Mouse (Mus musculus): Measurements from ENCODE around the gene Zfp523.

Gene Zfp523

GRCm38 (mm10) chr17:28138685-28139084, 38.2 kb upstream of the Zfp523 start:
- H3K27me3 ChIP-seq (ENCODE audit: insufficient read depth, low read length) = peaks cover 46% of the 10 kb centered on the region
- H3K9me3 ChIP-seq (ENCODE audit: low read length) = no peaks in the 10 kb centered on the region
- no peaks in the 10 kb centered on the region for H3K36me3 ChIP-seq (ENCODE audit: insufficient read depth, low read length)
- H3K4me1 ChIP-seq (replicated peaks; ENCODE audit: low read depth, low read length) = peaks cover 69% of the 10 kb centered on the region
- peak overlapping the region; percentile 35 for H3K4me3 ChIP-seq (replicated peaks; ENCODE audit: low read length)
- no peak for TF ChIP-seq CTCF (conservative IDR thresholded peaks at IDR 0.05; ENCODE audit: low read length)
- TF ChIP-seq NANOG (IDR thresholded peaks at IDR 0.05; ENCODE audit: borderline replicate concordance, low read length) = no peak
- no peak for TF ChIP-seq POU5F1 (IDR thresholded peaks at IDR 0.05; ENCODE audit: borderline replicate concordance, low read length)

GRCm38 (mm10) chr17:28140431-28141204, 36.3 kb upstream of the Zfp523 start:
- Histone ChIP-seq H3K4me3 (replicated peaks; ENCODE audit: low read length) (peak overlapping the region; percentile 85), H3K4me1 (replicated peaks; ENCODE audit: low read depth, low read length) (peaks cover 78% of the 10 kb centered on the region), H3K36me3 (ENCODE audit: insufficient read depth, low read length) (no peaks in the 10 kb centered on the region), H3K27me3 (ENCODE audit: insufficient read depth, low read length) (peaks cover 58% of the 10 kb centered on the region), H3K9me3 (ENCODE audit: low read length) (no peaks in the 10 kb centered on the region)
- TF ChIP-seq NANOG (IDR thresholded peaks at IDR 0.05; ENCODE audit: borderline replicate concordance, low read length) = no peak
- no peak for TF ChIP-seq CTCF (conservative IDR thresholded peaks at IDR 0.05; ENCODE audit: low read length)
- TF ChIP-seq POU5F1 (IDR thresholded peaks at IDR 0.05; ENCODE audit: borderline replicate concordance, low read length) = no peak

GRCm38 (mm10) chr17:28141205-28141650, 35.7 kb upstream of the Zfp523 start:
- Histone ChIP-seq H3K4me1 (replicated peaks; ENCODE audit: low read depth, low read length) (peaks cover 80% of the 10 kb centered on the region), H3K36me3 (ENCODE audit: insufficient read depth, low read length) (no peaks in the 10 kb centered on the region), H3K27me3 (ENCODE audit: insufficient read depth, low read length) (peaks cover 60% of the 10 kb centered on the region), H3K4me3 (replicated peaks; ENCODE audit: low read length) (peak overlapping the region; percentile 85), H3K9me3 (ENCODE audit: low read length) (no peaks in the 10 kb centered on the region)
- no peak for TF ChIP-seq CTCF (conservative IDR thresholded peaks at IDR 0.05; ENCODE audit: low read length)
- no peak for TF ChIP-seq POU5F1 (IDR thresholded peaks at IDR 0.05; ENCODE audit: borderline replicate concordance, low read length)
- TF ChIP-seq NANOG (IDR thresholded peaks at IDR 0.05; ENCODE audit: borderline replicate concordance, low read length) = no peak

GRCm38 (mm10) chr17:28141771-28142699, 34.9 kb upstream of the Zfp523 start, which contains the start of gene Scube3:
Gene Scube3 (plus strand): TSS chr17:28142141.
- Histone ChIP-seq H3K9me3 (ENCODE audit: low read length) (no peaks in the 10 kb centered on the region), H3K4me1 (replicated peaks; ENCODE audit: low read depth, low read length) (peaks cover 84% of the 10 kb centered on the region), H3K4me3 (replicated peaks; ENCODE audit: low read length) (peak within 1 kb of the TSS; percentile 85), H3K36me3 (ENCODE audit: insufficient read depth, low read length) (no peaks in the 10 kb centered on the region), H3K27me3 (ENCODE audit: insufficient read depth, low read length) (peaks cover 60% of the 10 kb centered on the region)
- TF ChIP-seq CTCF (conservative IDR thresholded peaks at IDR 0.05; ENCODE audit: low read length) (no peak), NANOG (IDR thresholded peaks at IDR 0.05; ENCODE audit: borderline replicate concordance, low read length) (no peak), POU5F1 (IDR thresholded peaks at IDR 0.05; ENCODE audit: borderline replicate concordance, low read length) (no peak)

DNA sequence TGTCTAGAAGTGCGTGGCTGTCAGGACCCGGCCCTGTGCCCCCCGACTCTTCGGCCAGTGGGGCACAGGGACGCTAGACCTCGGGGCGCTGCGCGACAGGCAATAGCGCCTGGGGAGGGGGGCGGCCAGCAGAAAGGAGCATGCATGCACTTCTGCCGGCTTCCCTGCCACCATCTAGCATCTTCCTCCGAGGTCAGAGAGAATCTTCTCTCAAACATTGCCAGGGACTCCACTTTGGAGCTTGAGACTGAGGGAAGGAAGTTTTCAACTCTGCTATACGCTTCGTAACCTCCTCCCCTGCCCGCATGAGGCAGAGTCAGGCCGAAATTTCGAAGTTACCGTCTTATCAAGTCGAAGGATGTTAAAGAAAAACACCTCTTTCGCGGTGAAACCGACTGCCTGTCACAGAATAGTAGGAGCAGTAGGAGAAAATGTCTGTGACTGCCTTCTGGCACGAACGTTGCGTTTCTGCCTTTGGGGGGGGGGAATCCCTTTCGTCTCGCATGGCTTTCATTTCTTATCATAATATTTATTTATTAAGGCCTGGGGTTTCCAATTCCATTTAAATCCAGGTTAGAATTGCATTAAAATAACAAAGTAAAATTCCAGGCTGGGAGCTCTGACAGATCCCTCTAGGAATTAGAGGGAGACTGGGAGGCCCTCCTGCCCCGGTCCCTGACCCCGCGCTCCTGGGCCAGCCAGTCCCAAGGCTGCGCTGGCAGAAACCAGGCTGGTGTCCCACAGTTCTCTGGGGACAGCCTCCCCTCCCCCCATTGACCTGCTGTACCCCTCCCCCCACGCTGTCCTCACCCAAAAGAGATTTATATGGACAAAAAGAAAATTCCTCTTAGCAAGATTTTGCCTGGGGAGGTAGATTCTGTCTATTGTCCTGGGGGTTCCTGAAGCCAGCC, 34.0 kb upstream of the Zfp523 start:
- Histone ChIP-seq H3K9me3 (ENCODE audit: low read length) (no peaks in the 10 kb centered on the region), H3K4me1 (replicated peaks; ENCODE audit: low read depth, low read length) (peaks cover 85% of the 10 kb centered on the region), H3K4me3 (replicated peaks; ENCODE audit: low read length) (peak overlapping the region; percentile 85), H3K36me3 (ENCODE audit: insufficient read depth, low read length) (no peaks in the 10 kb centered on the region), H3K27me3 (ENCODE audit: insufficient read depth, low read length) (peaks cover 63% of the 10 kb centered on the region)
- no peak for TF ChIP-seq POU5F1 (IDR thresholded peaks at IDR 0.05; ENCODE audit: borderline replicate concordance, low read length)
- no peak for TF ChIP-seq NANOG (IDR thresholded peaks at IDR 0.05; ENCODE audit: borderline replicate concordance, low read length)
- no peak for TF ChIP-seq CTCF (conservative IDR thresholded peaks at IDR 0.05; ENCODE audit: low read length)

GRCm38 (mm10) chr17:28143751-28144150, 33.2 kb upstream of the Zfp523 start:
- TF ChIP-seq CTCF (conservative IDR thresholded peaks at IDR 0.05; ENCODE audit: low read length) (no peak), NANOG (IDR thresholded peaks at IDR 0.05; ENCODE audit: borderline replicate concordance, low read length) (no peak)
- Histone ChIP-seq H3K36me3 (ENCODE audit: insufficient read depth, low read length) (no peaks in the 10 kb centered on the region), H3K4me1 (replicated peaks; ENCODE audit: low read depth, low read length) (peaks cover 85% of the 10 kb centered on the region), H3K9me3 (ENCODE audit: low read length) (no peaks in the 10 kb centered on the region), H3K27me3 (ENCODE audit: insufficient read depth, low read length) (peaks cover 65% of the 10 kb centered on the region), H3K4me3 (replicated peaks; ENCODE audit: low read length) (peak overlapping the region; percentile 32)

DNA sequence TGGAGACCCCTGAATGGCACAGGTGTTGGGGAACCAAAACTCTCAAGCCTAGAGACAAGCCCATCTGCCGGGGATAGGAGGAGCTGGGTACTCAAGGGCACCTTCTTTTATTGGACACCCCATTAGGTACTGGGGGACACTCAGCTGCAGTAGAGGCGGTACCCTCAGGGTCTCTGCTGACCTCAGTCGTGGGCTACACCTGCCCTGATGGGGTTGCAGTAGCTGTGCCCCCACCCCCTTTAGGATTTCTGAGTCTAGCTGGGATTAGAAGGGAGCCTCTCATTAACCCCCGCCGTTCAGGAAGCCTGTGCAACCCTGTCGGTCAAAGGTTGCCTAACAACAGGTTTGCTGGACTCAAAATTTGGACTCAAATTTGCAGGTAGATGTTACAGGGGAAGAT, 32.7 kb upstream of the Zfp523 start:
- Histone ChIP-seq H3K9me3 (ENCODE audit: low read length) (no peaks in the 10 kb centered on the region), H3K36me3 (ENCODE audit: insufficient read depth, low read length) (no peaks in the 10 kb centered on the region), H3K27me3 (ENCODE audit: insufficient read depth, low read length) (peaks cover 66% of the 10 kb centered on the region), H3K4me1 (replicated peaks; ENCODE audit: low read depth, low read length) (peaks cover 85% of the 10 kb centered on the region), H3K4me3 (replicated peaks; ENCODE audit: low read length) (peak overlapping the region; percentile 32)
- TF ChIP-seq POU5F1 (IDR thresholded peaks at IDR 0.05; ENCODE audit: borderline replicate concordance, low read length) (no peak), CTCF (conservative IDR thresholded peaks at IDR 0.05; ENCODE audit: low read length) (no peak), NANOG (IDR thresholded peaks at IDR 0.05; ENCODE audit: borderline replicate concordance, low read length) (no peak)

All from E14TG2a.4 (cell line).